Mouse (Mus musculus) lung, postnatal 36 days (tissue): Measurements from ENCODE around the gene Glipr2.

Source experiments
- DNase-seq: peaks from one replicate; pipeline ENCODE4 v3.0.0; 2022; ENCODE audit warnings: mixed read lengths

Glipr2 gene

GRCm38 (mm10) chr4:43957292-43957845 is at the start of gene Glipr2:
Gene Glipr2 (plus strand): TSS chr4:43957401.
- peak; percentile 88 for DNase-seq

GRCm38 (mm10) chr4:43918221-43918620 is 39.0 kb upstream of the Glipr2 start:
- DNase-seq: no peak

DNA sequence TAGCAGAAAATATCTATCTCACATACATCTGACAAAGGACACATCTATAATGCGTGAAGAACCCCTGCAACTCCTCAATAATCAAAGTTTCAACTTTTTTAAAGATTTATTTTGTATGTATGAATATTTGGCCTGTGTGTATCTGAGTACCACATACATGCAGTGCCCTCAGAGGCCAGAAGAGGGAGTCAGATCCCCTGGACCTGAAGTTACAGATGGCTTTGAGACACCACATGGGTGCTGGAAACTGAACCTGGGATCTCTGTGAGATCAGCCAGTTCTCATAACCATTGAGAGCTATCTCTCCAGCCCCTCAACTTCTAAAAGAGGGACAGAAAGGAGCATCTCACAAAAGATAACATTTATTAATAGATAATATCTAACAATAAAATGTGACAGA is 36.6 kb upstream of the Glipr2 start:
- DNase-seq: no peak

GRCm38 (mm10) chr4:43925125-43925524 is 32.1 kb upstream of the Glipr2 start:
- DNase-seq: no peak

DNA sequence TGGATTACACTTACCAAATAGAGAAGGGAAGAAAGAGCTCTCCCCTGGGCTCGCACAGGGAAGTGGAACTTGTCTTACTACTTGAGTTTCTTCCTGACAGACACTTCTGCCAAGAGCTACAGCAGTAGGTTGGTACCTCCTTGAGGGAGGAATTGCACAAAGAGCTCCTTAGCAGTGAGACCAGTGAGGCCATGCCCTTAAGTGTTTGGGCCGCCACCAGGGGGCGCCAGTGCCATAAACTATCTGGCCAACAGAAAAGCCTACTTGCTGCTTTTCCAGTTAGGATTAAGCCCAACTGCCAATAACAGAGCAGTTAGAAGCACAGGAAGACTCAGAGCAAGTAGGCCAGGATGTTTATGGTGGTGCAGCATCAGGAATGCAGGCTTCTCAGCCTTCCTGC is 31.4 kb upstream of the Glipr2 start:
- peak; percentile 95 for DNase-seq

DNA sequence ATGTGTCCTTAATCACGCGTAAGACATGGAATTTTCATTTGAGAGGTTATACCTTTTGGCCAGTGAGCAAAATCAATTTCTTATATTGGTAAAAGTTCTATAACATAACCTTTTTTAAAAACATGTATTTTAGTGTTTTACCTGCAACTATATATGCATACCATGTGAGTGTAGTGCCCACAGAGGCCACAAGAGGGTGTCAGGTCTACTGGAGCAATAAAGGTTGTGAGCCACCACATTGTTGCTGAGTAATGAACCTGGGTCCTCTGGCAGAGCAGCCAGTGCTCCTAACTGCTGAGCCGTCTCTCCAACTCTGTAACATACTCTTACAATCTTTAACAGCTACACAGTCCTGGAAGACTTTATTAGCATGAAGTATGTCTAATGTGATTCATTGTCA is 29.4 kb upstream of the Glipr2 start:
- peak; percentile 49 for DNase-seq

DNA sequence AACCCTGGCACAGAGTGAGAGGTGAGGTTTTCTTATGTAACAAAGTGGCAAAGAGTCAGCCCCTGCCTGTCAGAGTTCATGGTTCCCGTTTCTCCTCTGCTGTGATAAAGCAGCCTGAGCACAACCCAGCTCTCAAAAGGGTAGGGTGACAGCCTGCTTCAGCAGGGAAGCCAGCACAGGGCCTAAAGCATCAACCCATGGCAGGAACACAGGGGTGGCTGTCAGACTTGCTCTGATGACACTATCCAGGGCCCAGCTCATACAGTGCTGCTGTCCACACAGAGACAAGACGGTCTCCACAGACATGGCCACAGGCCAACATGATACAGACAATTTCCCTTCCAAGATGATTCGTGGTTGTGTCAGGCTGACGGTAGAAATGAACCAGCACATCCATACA is 25.3 kb upstream of the Glipr2 start:
- DNase-seq: no peak

GRCm38 (mm10) chr4:43936186-43936585 is 21.0 kb upstream of the Glipr2 start:
- no peak for DNase-seq

- DNase-seq: peak; percentile 40
These were observed 20.2 kb upstream of the Glipr2 start for GRCm38 (mm10) chr4:43936749-43937674.

- no peak for DNase-seq
These were observed 15.9 kb upstream of the Glipr2 start for GRCm38 (mm10) chr4:43941315-43941714.

GRCm38 (mm10) chr4:43942421-43942820 is 14.8 kb upstream of the Glipr2 start:
- no peak for DNase-seq

GRCm38 (mm10) chr4:43947571-43947970 is 9.6 kb upstream of the Glipr2 start:
- DNase-seq: no peak

GRCm38 (mm10) chr4:43957846-43958461 is 753 bp downstream of the Glipr2 start:
- DNase-seq: peak; percentile 46

GRCm38 (mm10) chr4:43959523-43960179 is 2.5 kb downstream of the Glipr2 start:
- peak; percentile 20 for DNase-seq

- no peak for DNase-seq
These were observed 3.0 kb downstream of the Glipr2 start for GRCm38 (mm10) chr4:43960207-43960606.

- DNase-seq: peak; percentile 71
These were observed 7.2 kb downstream of the Glipr2 start for GRCm38 (mm10) chr4:43964326-43964833.

DNA sequence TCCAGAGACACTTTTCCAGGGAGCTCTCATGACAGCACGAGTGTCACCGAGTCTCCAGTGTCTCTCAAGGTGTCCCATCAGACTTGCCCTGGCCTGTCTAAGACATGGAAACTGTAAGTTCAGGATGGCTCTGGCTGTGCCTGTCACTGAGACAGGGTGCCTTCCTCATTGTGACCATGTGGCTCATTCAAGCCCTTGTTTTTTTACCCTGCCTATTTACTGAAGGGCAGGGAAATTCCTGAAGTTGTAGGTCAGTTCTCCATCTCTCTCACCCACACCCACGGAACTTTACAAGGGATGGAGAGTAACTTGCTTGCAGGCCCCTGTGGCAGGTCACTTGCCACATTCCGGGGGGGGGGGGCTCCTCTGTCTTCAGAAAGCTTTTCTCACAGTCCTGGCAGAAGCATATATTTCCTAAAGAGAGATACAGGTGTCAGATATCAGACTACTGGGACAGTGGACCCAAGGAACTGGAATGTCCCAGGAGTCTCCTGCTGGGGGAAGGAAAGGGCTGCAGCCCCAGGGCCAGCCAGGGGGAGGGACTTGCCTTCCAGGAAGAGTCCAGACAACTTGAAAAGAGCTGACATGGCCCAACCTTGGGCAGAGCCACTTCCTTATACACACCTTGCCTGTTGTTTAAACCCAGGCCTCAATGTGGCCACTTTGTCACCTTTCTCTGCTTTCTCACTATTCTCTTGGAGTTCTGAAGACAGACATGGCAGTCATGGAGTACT is 7.9 kb downstream of the Glipr2 start:
- DNase-seq: peak; percentile 47

DNA sequence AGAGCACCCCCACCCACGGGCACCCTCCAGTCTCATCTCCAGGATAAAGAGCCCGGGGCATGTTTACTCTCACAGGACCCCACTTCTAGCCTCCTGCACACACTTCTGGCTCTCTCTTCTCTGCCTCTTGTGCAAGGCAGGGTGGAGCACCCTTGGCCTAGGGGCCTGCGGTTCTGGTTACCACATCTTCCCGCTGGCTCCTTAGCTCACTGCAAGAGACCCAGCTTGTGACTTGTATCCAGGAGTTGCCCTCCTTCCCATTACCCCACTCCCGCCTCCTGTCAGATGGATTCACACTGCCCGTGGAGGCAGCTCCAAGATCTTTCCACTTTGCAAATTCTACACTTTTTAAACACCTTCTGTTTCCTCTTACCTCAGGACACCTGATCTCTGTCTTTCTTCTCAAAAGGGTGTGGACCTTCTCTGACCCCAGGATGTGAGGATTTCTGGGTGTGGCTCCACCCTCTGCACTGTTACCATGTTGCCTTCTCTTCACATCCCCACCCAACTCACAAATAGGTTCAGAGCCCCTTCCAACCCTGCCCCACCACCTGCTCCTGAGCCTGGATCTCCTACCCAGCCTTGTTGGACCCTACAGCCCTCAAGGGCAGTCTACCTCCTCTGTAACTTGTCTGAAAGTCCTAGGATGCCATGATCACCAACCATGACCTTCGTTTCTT is 8.8 kb downstream of the Glipr2 start:
- peak; percentile 74 for DNase-seq

GRCm38 (mm10) chr4:43968650-43969049 is 11.4 kb downstream of the Glipr2 start:
- peak; percentile 77 for DNase-seq

DNA sequence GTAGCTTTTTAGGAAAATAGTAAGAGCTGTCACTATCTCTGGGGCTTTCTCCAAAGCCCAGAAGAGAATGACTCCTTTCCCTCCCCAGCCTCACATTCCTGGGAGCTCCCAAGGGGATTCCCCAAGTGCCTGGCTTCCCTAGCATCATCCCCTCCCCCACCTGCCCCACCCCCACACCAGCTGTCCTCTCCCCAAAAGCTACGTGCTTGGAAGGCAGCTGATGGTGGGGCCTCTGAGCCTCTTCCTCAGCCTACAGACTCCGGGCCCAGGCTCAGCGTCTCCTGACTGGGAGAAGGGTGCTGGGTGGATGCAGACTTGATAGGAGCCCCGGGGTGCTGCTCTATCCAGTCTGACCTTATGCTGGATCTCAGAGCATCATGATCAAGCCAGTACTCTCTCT is 12.2 kb downstream of the Glipr2 start:
- DNase-seq: no peak
